Comparison of ENCODE assay signal across 8 mouse cellular contexts in genomic region chr10:59894251-59895160, GRCm38 (mm10). TPM values are rescaled to one million over a fixed set of nuclear protein-coding genes. Genes with fewer than 3 reads are reported as not detected.
DNase-seq lines count a peak whose midpoint lies in the region; TF ChIP-seq lines count a peak whose summit lies in the region.

No protein-coding gene starts in this region.

- peak; percentile 93 to 97 (median 93) for TF ChIP-seq CTCF in MEL (IDR thresholded peaks at IDR 0.05 in 2 of 3, conservative IDR thresholded peaks at IDR 0.05 in 1 of 3; ENCODE audit: control insufficient read depth in 1 of 3, insufficient read depth in 1 of 3, low read depth in 2 of 3, low read length in 3 of 3, poor library complexity in 1 of 3, severe bottlenecking in 1 of 3)
- peak; percentile 68 for TF ChIP-seq CTCF in bone marrow macrophage, adult 2 months (IDR thresholded peaks at IDR 0.05; ENCODE audit: low read depth, low read length)

- no peaks in the 10 kb centered on the region for H3K27me3 ChIP-seq in MEL (ENCODE audit: control insufficient read depth in 1 of 2, insufficient read depth in 2 of 2, low read length in 2 of 2)
- H3K27me3 ChIP-seq in forebrain, embryonic 10.5 days (ENCODE audit: poor library complexity, severe bottlenecking) = no peaks in the 10 kb centered on the region

- TF ChIP-seq RAD21 in MEL (IDR thresholded peaks at IDR 0.05; ENCODE audit: low read depth, low read length) = peak; percentile 80

- no peak for TF ChIP-seq EP300 in MEL (IDR thresholded peaks at IDR 0.05; ENCODE audit: low read depth in 1 of 2, low read length in 2 of 2)

- H3K4me1 ChIP-seq in MEL (ENCODE audit: control insufficient read depth in 1 of 2, insufficient read depth in 2 of 2, low read length in 2 of 2) = no peaks in the 10 kb centered on the region
- peaks cover 7% of the 10 kb centered on the region for H3K4me1 ChIP-seq in bone marrow macrophage, adult 2 months (ENCODE audit: control insufficient read depth, insufficient read depth, low read length)
- H3K4me1 ChIP-seq in forebrain, embryonic 10.5 days = peaks cover 65% of the 10 kb centered on the region

- no peak overlapping the region for H3K4me3 ChIP-seq in MEL (ENCODE audit: control insufficient read depth in 1 of 2, insufficient read depth in 1 of 2, low read depth in 2 of 2, low read length in 2 of 2)
- H3K4me3 ChIP-seq in bone marrow macrophage, adult 2 months (ENCODE audit: insufficient read depth, low read length) = no peak overlapping the region
- no peak overlapping the region for H3K4me3 ChIP-seq in forebrain, embryonic 10.5 days

- DNase-seq in MEL (ENCODE audit: low read depth, low spot score) = peak; percentile 78
- DNase-seq in forebrain, embryonic 10.5 days (ENCODE audit: extremely low spot score, low spot score) = peak; percentile 78
- peak; percentile 93 for DNase-seq in heart, postnatal 4 days
- peak; percentile 67 to 90 for DNase-seq in left cerebral cortex, postnatal 10 days (ENCODE audit: extremely low spot score in 1 of 2, low spot score in 2 of 2)
- DNase-seq in mesoderm, embryonic 11.5 days (ENCODE audit: low read depth, low spot score) = peak; percentile 85
- DNase-seq in right cerebral cortex, postnatal 4 days = peak; percentile 84
- DNase-seq in yolk sac, embryonic 10.5 days (ENCODE audit: low spot score) = peak; percentile 67

- H3K27ac ChIP-seq in MEL (ENCODE audit: control insufficient read depth, low read depth, low read length) = no peak overlapping the region
- H3K27ac ChIP-seq in bone marrow macrophage, adult 2 months (ENCODE audit: insufficient read depth, low read depth, low read length) = no peak overlapping the region
- H3K27ac ChIP-seq in forebrain, embryonic 10.5 days = peak overlapping the region; percentile 74

- intact Hi-C loops in left cerebral cortex, postnatal 10 days (cut with DNase I) = loop anchor here (5.0 kb wide), 2 partner anchors 108 to 228 kb away; partner anchors contain the start of genes Anapc16 and Ascc1

- H3K79me2 ChIP-seq in MEL (ENCODE audit: control insufficient read depth, insufficient read depth, low read length, poor library complexity) = no peaks in the 10 kb centered on the region

- WGBS in forebrain, embryonic 10.5 days = 82% methylated on average over 25 of the region's 25 CpGs

- H3K9me3 ChIP-seq in MEL (replicated peaks; ENCODE audit: insufficient read depth, low read length) = no peaks in the 10 kb centered on the region
- no peaks in the 10 kb centered on the region for H3K9me3 ChIP-seq in forebrain, embryonic 10.5 days

- no peak overlapping the region for H3K9ac ChIP-seq in MEL (ENCODE audit: control insufficient read depth, low read depth, low read length, poor library complexity, severe bottlenecking)

- H3K36me3 ChIP-seq in MEL (ENCODE audit: control insufficient read depth in 1 of 2, insufficient read depth in 2 of 2, low read length in 2 of 2) = peaks cover 0 to 4% of the 10 kb centered on the region in 2 experiments; a peak in 1 of 4 replicates
- peaks cover 86% of the 10 kb centered on the region for H3K36me3 ChIP-seq in forebrain, embryonic 10.5 days (replicated peaks)

- no peak for TF ChIP-seq POLR2A in MEL (IDR thresholded peaks at IDR 0.05; ENCODE audit: control insufficient read depth in 1 of 2, insufficient read depth in 1 of 2, low read depth in 1 of 2, low read length in 2 of 2, poor library complexity in 1 of 2)
- TF ChIP-seq POLR2A in bone marrow macrophage, adult 2 months (IDR thresholded peaks at IDR 0.05; ENCODE audit: borderline replicate concordance, low read depth, low read length) = no peak

TF ChIP-seq in MEL, 35 proteins besides CTCF, POLR2A, EP300 and RAD21:
- TF ChIP-seq SIN3A (IDR thresholded peaks at IDR 0.05; ENCODE audit: low read length) (peak; percentile 39; the same call in 1 of the 2 replicates), ZKSCAN1 (IDR thresholded peaks at IDR 0.05; ENCODE audit: low read depth, low read length) (no peak), SMC3 (IDR thresholded peaks at IDR 0.05; ENCODE audit: low read depth, low read length) (peak; percentile 95), ZNF384 (IDR thresholded peaks at IDR 0.05; ENCODE audit: low read depth, low read length) (no peak), ZMIZ1 (IDR thresholded peaks at IDR 0.05; ENCODE audit: low read depth, low read length) (no peak), MXI1 (IDR thresholded peaks at IDR 0.05; ENCODE audit: low read depth, low read length) (0 out of 2 replicates have a peak, but pooled peaks have one; percentile 23), ZC3H11A (IDR thresholded peaks at IDR 0.05; ENCODE audit: low read depth, low read length) (peak; percentile 90), GATA1 (IDR thresholded peaks at IDR 0.05; ENCODE audit: low read depth, low read length) (no peak), ELF1 (IDR thresholded peaks at IDR 0.05; ENCODE audit: low read depth, low read length) (no peak)

RNA-seq across cellular contexts. Expression of gene Dnajb12, which starts 15.2 kb away (rescaled TPM):
- total RNA-seq in MEL (2012; rRNA removed) = 13.3 and 17.2 TPM in 2 replicates
- 100 to 1,000 TPM in 1 of 2 experiments, 10 to 100 TPM in 1; 41.7 to 217 TPM for polyA plus RNA-seq in MEL (2012; ENCODE audit: insufficient read depth in 1 of 2, insufficient read length in 2 of 2, low read depth in 1 of 2, low replicate concordance in 2 of 2, missing spikeins in 1 of 2)
- polyA plus RNA-seq in bone marrow macrophage, adult 2 months (2012; ENCODE audit: insufficient read depth, insufficient read length, missing spikeins) = 26.3 and 32.7 TPM in 2 replicates
- 26.2 and 27.9 TPM in 2 replicates for polyA plus RNA-seq in forebrain, embryonic 10.5 days (2016; fragmentation: Nextera tagmentation; extraction: Ambion mirVana)
- 10 to 100 TPM; 39.6 to 41.1 TPM for total RNA-seq in heart, postnatal 4 days (2021)
- total RNA-seq in left cerebral cortex, postnatal 10 days (2021) = 10 to 100 TPM; 44.9 to 47.1 TPM

RNA-seq across cellular contexts. Expression of gene Ddit4, which starts 57.1 kb away (rescaled TPM):
- total RNA-seq in MEL (2012; rRNA removed) = 2.6 and 40.6 TPM in 2 replicates
- 10 to 100 TPM in 1 of 2 experiments, not detected in 1; 11.6 TPM for polyA plus RNA-seq in MEL (2012; ENCODE audit: insufficient read depth in 1 of 2, insufficient read length in 2 of 2, low read depth in 1 of 2, low replicate concordance in 2 of 2, missing spikeins in 1 of 2)
- 3.4 and 3.5 TPM in 2 replicates for polyA plus RNA-seq in bone marrow macrophage, adult 2 months (2012; ENCODE audit: insufficient read depth, insufficient read length, missing spikeins)
- 32.7 and 35.3 TPM in 2 replicates for polyA plus RNA-seq in forebrain, embryonic 10.5 days (2016; fragmentation: Nextera tagmentation; extraction: Ambion mirVana)
- total RNA-seq in heart, postnatal 4 days (2021) = 10 to 100 TPM; 31.4 to 36.9 TPM
- 10 to 100 TPM; 52.2 to 67.8 TPM for total RNA-seq in left cerebral cortex, postnatal 10 days (2021)
